Mouse (Mus musculus) CH12.LX (cell line): ENCODE data around the gene Cnnm3. TPM values are rescaled to one million over a fixed set of nuclear protein-coding genes. Genes with fewer than 3 reads are reported as not detected.

Experiments used
- DNase-seq: peaks from one replicate; pipeline ENCODE4 v3.0.0-alpha.2; 2013; ENCODE audit errors: extremely low read depth
- H3K27ac ChIP-seq: 2 replicates; pipeline ENCODE4 v1.5.1; 2012; ENCODE audit warnings: low read depth, mild to moderate bottlenecking, control low read depth, moderate library complexity; ENCODE audit not compliant: insufficient read depth
- H3K27me3 ChIP-seq: replicated peaks from 2 replicates; pipeline ENCODE3; 2012; ENCODE audit warnings: inconsistent platforms
- H3K36me3 ChIP-seq, 2 experiments: replicated peaks in 1 of 2; 2 replicates each; pipeline versions ENCODE3 to v1.6.1; 2012; ENCODE audit warnings: inconsistent platforms in 1 of 2, low read length in 1 of 2, mild to moderate bottlenecking in 1 of 2, mixed read lengths in 1 of 2, moderate library complexity in 1 of 2; ENCODE audit not compliant: control insufficient read depth in 1 of 2, insufficient read depth in 1 of 2
- H3K4me1 ChIP-seq, 2 experiments: 2 replicates each; pipeline ENCODE4 v1.6.1; 2012; ENCODE audit warnings: inconsistent platforms in 1 of 2, moderate library complexity in 1 of 2; ENCODE audit not compliant: insufficient read depth in 2 of 2, control insufficient read depth in 1 of 2
- H3K4me2 ChIP-seq: 2 replicates; pipeline ENCODE4 v1.6.1; 2012; ENCODE audit warnings: low read depth, mild to moderate bottlenecking, control low read depth; ENCODE audit not compliant: poor library complexity, insufficient read depth, severe bottlenecking
- H3K4me3 ChIP-seq, 3 experiments: fragments of 150-350 bp in 1 of 3; sonication (generic) in 1 of 3; replicated peaks in 1 of 3; 2 replicates each; pipeline versions ENCODE3 to v1.5.1; 2011 to 2012; ENCODE audit warnings: low read depth in 2 of 3, low read length in 2 of 3, mild to moderate bottlenecking in 2 of 3, moderate library complexity in 2 of 3, control low read depth in 1 of 3, improper control_type of control experiment in 1 of 3, inconsistent platforms in 1 of 3, mixed read lengths in 1 of 3; ENCODE audit not compliant: poor library complexity in 1 of 3
- H3K79me2 ChIP-seq: replicated peaks from 2 replicates; pipeline ENCODE4 v1.6.1; 2012; ENCODE audit warnings: mild to moderate bottlenecking, moderate library complexity; ENCODE audit not compliant: control insufficient read depth, poor library complexity, insufficient read depth, severe bottlenecking; ENCODE audit errors: extremely low read depth
- H3K9ac ChIP-seq: 2 replicates; pipeline ENCODE4 v1.6.1; 2012; ENCODE audit warnings: low read depth, mild to moderate bottlenecking, control low read depth, moderate library complexity; ENCODE audit not compliant: insufficient read depth
- H3K9me3 ChIP-seq: replicated peaks from 2 replicates; pipeline ENCODE3; 2012; ENCODE audit warnings: low read length, inconsistent platforms, mixed read lengths
- BHLHE40 ChIP-seq: IDR thresholded peaks from 2 replicates; pipeline ENCODE4 v1.6.1; 2011; ENCODE audit warnings: mild to moderate bottlenecking, low read depth, low read length, improper control_type of control experiment
- CHD2 ChIP-seq: IDR thresholded peaks from 2 replicates; pipeline ENCODE4 v1.6.1; 2011; ENCODE audit warnings: low read length, improper control_type of control experiment
- ETS1 ChIP-seq: conservative IDR thresholded peaks from 2 replicates; pipeline ENCODE4 v1.6.1; 2012; ENCODE audit warnings: low read depth, mild to moderate bottlenecking, inconsistent platforms, low read length, improper control_type of control experiment, moderate library complexity
- HCFC1 ChIP-seq: IDR thresholded peaks from 2 replicates; pipeline ENCODE4 v1.6.1; 2012; ENCODE audit warnings: low read depth, mild to moderate bottlenecking, inconsistent platforms, low read length, improper control_type of control experiment
- KAT2A ChIP-seq: IDR thresholded peaks from 2 replicates; pipeline ENCODE4 v1.6.1; 2012; ENCODE audit warnings: low read length, improper control_type of control experiment, inconsistent platforms; ENCODE audit not compliant: insufficient replicate concordance
- MAFK ChIP-seq: IDR thresholded peaks from 2 replicates; pipeline ENCODE4 v1.6.1; 2011; ENCODE audit warnings: low read length, improper control_type of control experiment; ENCODE audit not compliant: insufficient replicate concordance
- MAZ ChIP-seq: IDR thresholded peaks from 2 replicates; pipeline ENCODE4 v1.6.1; 2012; ENCODE audit warnings: low read depth, mild to moderate bottlenecking, inconsistent platforms, low read length, improper control_type of control experiment, moderate library complexity
- MEF2A ChIP-seq: IDR thresholded peaks from 2 replicates; pipeline ENCODE4 v1.6.1; 2014; ENCODE audit warnings: low read depth, mild to moderate bottlenecking, inconsistent platforms, low read length, improper control_type of control experiment, borderline replicate concordance
- MXI1 ChIP-seq: IDR thresholded peaks from 2 replicates; pipeline ENCODE4 v1.6.1; 2011; ENCODE audit warnings: mild to moderate bottlenecking, low read depth, low read length, improper control_type of control experiment
- MYC ChIP-seq: IDR thresholded peaks from 2 replicates; pipeline ENCODE4 v1.6.1; 2011; ENCODE audit warnings: low read depth, mild to moderate bottlenecking, improper control_type of control experiment, low read length
- NELFE ChIP-seq: IDR thresholded peaks from 2 replicates; pipeline ENCODE4 v1.6.1; 2011; ENCODE audit warnings: low read depth, low read length, improper control_type of control experiment
- PAX5 ChIP-seq: IDR thresholded peaks from 2 replicates; pipeline ENCODE4 v1.6.1; 2012; ENCODE audit warnings: low read length, inconsistent platforms, mixed read lengths
- POLR2A ChIP-seq: IDR thresholded peaks from 2 replicates; pipeline ENCODE4 v1.6.1; 2011; ENCODE audit warnings: low read depth, mild to moderate bottlenecking, improper control_type of control experiment, low read length
- POLR2AphosphoS2 ChIP-seq: IDR thresholded peaks from 2 replicates; pipeline ENCODE4 v1.6.1; 2011; ENCODE audit warnings: low read depth, low read length, improper control_type of control experiment
- USF1 ChIP-seq: IDR thresholded peaks from 2 replicates; pipeline ENCODE4 v1.6.1; 2014; ENCODE audit warnings: low read depth, mild to moderate bottlenecking, inconsistent platforms, low read length, improper control_type of control experiment
- ZC3H11A ChIP-seq: IDR thresholded peaks from 2 replicates; pipeline ENCODE4 v1.6.1; 2012; ENCODE audit warnings: low read depth, mild to moderate bottlenecking, inconsistent platforms, low read length, improper control_type of control experiment
- ZKSCAN1 ChIP-seq: IDR thresholded peaks from 2 replicates; pipeline ENCODE4 v1.6.1; 2012; ENCODE audit warnings: low read depth, inconsistent platforms, low read length, improper control_type of control experiment, borderline replicate concordance
- ZMIZ1 ChIP-seq: IDR thresholded peaks from 2 replicates; pipeline ENCODE4 v1.6.1; 2012; ENCODE audit warnings: low read depth, mild to moderate bottlenecking, inconsistent platforms, low read length, improper control_type of control experiment
- ZNF384 ChIP-seq: IDR thresholded peaks from 2 replicates; pipeline ENCODE4 v1.6.1; 2012; ENCODE audit warnings: low read depth, low read length, improper control_type of control experiment, inconsistent platforms
- dilution Hi-C: fragments of 300-500 bp; cut with MboI; formaldehyde crosslinking; loops from 2 replicates; pipeline ENCODE4 v1.14.3; 2020; ENCODE audit warnings: low sequenced_read_pairs; ENCODE audit not compliant: extremely low pct_unique_long_range_greater_than_20kb, extremely low pct_ligation_motif_present
- in situ Hi-C: fragments of 300-500 bp; cut with MboI; formaldehyde crosslinking; loops from 3 replicates; pipeline ENCODE4 v1.14.3; 2019; ENCODE audit warnings: low sequenced_read_pairs, low pct_ligation_motif_present, low pct_unique_long_range_greater_than_20kb, mixed read lengths
- polyA plus RNA-seq: library from polyadenylated mRNA; unstranded; fragments of >175 nt; gene quantifications from 2 replicates; pipeline ENCODE4 v1.2.1, GENCODE M21; 2012; ENCODE audit warnings: low read depth; ENCODE audit not compliant: insufficient read length
- total RNA-seq, 2 experiments: library from RNA; depleted of rRNA; stranded (reverse); fragments of 300-350 nt in 1 of 2; fragments of >200 nt in 1 of 2; gene quantifications; 2 replicates each; pipeline ENCODE4 v1.2.3; 2012 to 2014

Gene Cnnm3
- total and polyA plus RNA-seq, 3 experiments: 3.0 to 9.2 (median 8.8) TPM

- TF ChIP-seq ZMIZ1 (no peak), MYC (no peak), MXI1 (no peak), MEF2A (no peak), NELFE (no peak), ZNF384 (no peak), PAX5 (no peak), POLR2AphosphoS2 (no peak), ZKSCAN1 (no peak), KAT2A (no peak), ZC3H11A (no peak)
- H3K9me3 ChIP-seq: no peaks in the 10 kb centered on the region
- no peaks in the 10 kb centered on the region for H3K79me2 ChIP-seq
- no peak overlapping the region for H3K9ac ChIP-seq
- dilution Hi-C loops: no loop called here
- DNase-seq: no peak
- no peaks in the 10 kb centered on the region for H3K36me3 ChIP-seq
- H3K4me2 ChIP-seq: no peak overlapping the region
- H3K4me3 ChIP-seq: no peak overlapping the region
- in situ Hi-C loops: no loop called here
- peaks cover 9 to 33% of the 10 kb centered on the region in 2 experiments for H3K4me1 ChIP-seq
- no peaks in the 10 kb centered on the region for H3K27me3 ChIP-seq
- no peak overlapping the region for H3K27ac ChIP-seq
Measured at GRCm38 (mm10) chr1:36571627-36572026, 60.0 kb downstream of the Cnnm3 start.

- no peaks in the 10 kb centered on the region for H3K36me3 ChIP-seq
- H3K4me3 ChIP-seq: no peak overlapping the region
- TF ChIP-seq CHD2: no peak
- TF ChIP-seq KAT2A: no peak
- no peak for TF ChIP-seq ETS1
- TF ChIP-seq MAZ: no peak
- no peak for TF ChIP-seq HCFC1
- TF ChIP-seq BHLHE40: no peak
- TF ChIP-seq USF1: no peak
- TF ChIP-seq MAFK: no peak
- no peak for TF ChIP-seq ZNF384
- TF ChIP-seq POLR2AphosphoS2: no peak
- TF ChIP-seq POLR2A: no peak
- H3K4me1 ChIP-seq: peaks cover 3 to 27% of the 10 kb centered on the region in 2 experiments
- no peak overlapping the region for H3K9ac ChIP-seq
- H3K9me3 ChIP-seq: no peaks in the 10 kb centered on the region
- no peaks in the 10 kb centered on the region for H3K79me2 ChIP-seq
- DNase-seq: no peak
- in situ Hi-C loops (no loop called here), dilution Hi-C loops (no loop called here)
- no peaks in the 10 kb centered on the region for H3K27me3 ChIP-seq
- no peak overlapping the region for H3K27ac ChIP-seq
- no peak overlapping the region for H3K4me2 ChIP-seq
Measured at GRCm38 (mm10) chr1:36572140-36572700, 60.6 kb downstream of the Cnnm3 start.
